Mouse (Mus musculus): ENCODE data around the gene Thap11.
"Not testable (repeated sequence)": the region's sequence is repeated elsewhere in the genome, so short reads cannot be mapped to it uniquely, and the experiment has no call there.

Gene Thap11

GRCm38 (mm10) chr8:105854715-105855216, at the start of gene Thap11:
Gene Thap11, plus strand, starts transcription at chr8:105855132.
- peak; percentile 94 for DNase-seq

GRCm38 (mm10) chr8:105805346-105805745, 49.6 kb upstream of the Thap11 start:
- no peak for DNase-seq

GRCm38 (mm10) chr8:105805964-105806363, 49.0 kb upstream of the Thap11 start:
- DNase-seq: no peak

GRCm38 (mm10) chr8:105807766-105808165, 47.2 kb upstream of the Thap11 start:
- no peak for DNase-seq

GRCm38 (mm10) chr8:105808480-105808879, 46.5 kb upstream of the Thap11 start:
- no peak for DNase-seq

GRCm38 (mm10) chr8:105810245-105810786, 44.6 kb upstream of the Thap11 start:
- DNase-seq: no peak

- no peak for DNase-seq
Observed at GRCm38 (mm10) chr8:105811061-105811460, 43.9 kb upstream of the Thap11 start.

GRCm38 (mm10) chr8:105811543-105811942, 43.4 kb upstream of the Thap11 start:
- DNase-seq: no peak

- no peak for DNase-seq
Observed at GRCm38 (mm10) chr8:105812511-105812910, 42.4 kb upstream of the Thap11 start.

GRCm38 (mm10) chr8:105813241-105813640, 41.7 kb upstream of the Thap11 start:
- DNase-seq: no peak

GRCm38 (mm10) chr8:105819659-105820058, 35.3 kb upstream of the Thap11 start:
- no peak for DNase-seq

- no peak for DNase-seq
Observed at GRCm38 (mm10) chr8:105820925-105821324, 34.0 kb upstream of the Thap11 start.

- DNase-seq: no peak
Observed at GRCm38 (mm10) chr8:105825506-105825905, 29.4 kb upstream of the Thap11 start.

- no peak for DNase-seq
Observed at GRCm38 (mm10) chr8:105826379-105826778, 28.6 kb upstream of the Thap11 start.

GRCm38 (mm10) chr8:105826861-105827848, 27.8 kb upstream of the Thap11 start, which contains the start of the genes Ranbp10 and Tsnaxip1:
Gene Ranbp10, minus strand, starts transcription at chr8:105827350.
Gene Tsnaxip1, plus strand, starts transcription at chr8:105827731.
- DNase-seq: peak; percentile 99

GRCm38 (mm10) chr8:105833740-105834139, 21.2 kb upstream of the Thap11 start:
- DNase-seq: not testable (repeated sequence)

GRCm38 (mm10) chr8:105835318-105835717, 19.6 kb upstream of the Thap11 start:
- DNase-seq: peak; percentile 55

- no peak for DNase-seq
Observed at GRCm38 (mm10) chr8:105836991-105837390, 17.9 kb upstream of the Thap11 start.

GRCm38 (mm10) chr8:105839209-105839608, 15.7 kb upstream of the Thap11 start:
- DNase-seq: no peak

GRCm38 (mm10) chr8:105846678-105847077, 8.3 kb upstream of the Thap11 start:
- DNase-seq: no peak

- no peak for DNase-seq
Observed at GRCm38 (mm10) chr8:105850014-105850413, 4.9 kb upstream of the Thap11 start.

GRCm38 (mm10) chr8:105850611-105851010, 4.3 kb upstream of the Thap11 start:
- no peak for DNase-seq

GRCm38 (mm10) chr8:105851651-105852143, 3.2 kb upstream of the Thap11 start:
- peak; percentile 92 for DNase-seq
